Comparison of ENCODE assay signal across 7 mouse cellular contexts in genomic region chr2:92055831-92056236, GRCm38 (mm10). TPM values are rescaled to one million over a fixed set of nuclear protein-coding genes. Genes with fewer than 3 reads are reported as not detected.
DNase-seq lines count a peak whose midpoint lies in the region; ATAC-seq and TF ChIP-seq lines count a peak whose summit lies in the region.

No protein-coding gene starts in this region.

- TF ChIP-seq CTCF in cortical plate, adult 2 months (IDR thresholded peaks at IDR 0.05; ENCODE audit: extremely low read depth, insufficient read depth, low read length) = peak; percentile 51

- H3K27me3 ChIP-seq in limb, embryonic 12.5 days = peaks cover 36% of the 10 kb centered on the region
- peaks cover 37% of the 10 kb centered on the region for H3K27me3 ChIP-seq in midbrain, embryonic 11.5 days (ENCODE audit: control insufficient read depth, insufficient read depth, low read length)

- peak overlapping the region; percentile 20; the same call in 1 of the 2 replicates for H3K4me3 ChIP-seq in cortical plate, adult 2 months (ENCODE audit: insufficient read depth, low read length)
- peak overlapping the region; percentile 38 for H3K4me3 ChIP-seq in limb, embryonic 12.5 days (replicated peaks)
- peak overlapping the region; percentile 21 for H3K4me3 ChIP-seq in midbrain, embryonic 11.5 days (ENCODE audit: low read depth, low read length)

- TF ChIP-seq POLR2A in cortical plate, adult 2 months (IDR thresholded peaks at IDR 0.05; ENCODE audit: extremely low read depth, insufficient read depth, low read length) = no peak

- H3K27ac ChIP-seq in cortical plate, adult 2 months (ENCODE audit: insufficient read depth, low read length) = no peak overlapping the region
- peak overlapping the region; percentile 95 for H3K27ac ChIP-seq in limb, embryonic 12.5 days
- no peak overlapping the region for H3K27ac ChIP-seq in midbrain, embryonic 11.5 days (ENCODE audit: low read depth, low read length)

- DNase-seq in adrenal gland, postnatal 10 days = peak; percentile 76
- peak; percentile 43 to 70 for DNase-seq in gastrocnemius, postnatal 4 days (ENCODE audit: low spot score in 2 of 2)
- DNase-seq in kidney, adult 11 months = peak; percentile 46
- peak; percentile 95 for DNase-seq in midbrain, embryonic 11.5 days (ENCODE audit: low spot score, missing footprints)
- peak; percentile 77 for DNase-seq in right cerebral cortex, postnatal 4 days

- H3K36me3 ChIP-seq in limb, embryonic 12.5 days = no peaks in the 10 kb centered on the region
- no peaks in the 10 kb centered on the region for H3K36me3 ChIP-seq in midbrain, embryonic 11.5 days (ENCODE audit: control insufficient read depth, insufficient read depth, low read length)

- ATAC-seq in limb, embryonic 12.5 days (ENCODE audit: insufficient number of reproducible peaks, insufficient read depth, low FRiP score, low TSS enrichment, low read depth) = peak; percentile 44
- ATAC-seq in midbrain, embryonic 11.5 days (ENCODE audit: low FRiP score) = peak; percentile 47

- 2% methylated on average over 14 of the region's 14 CpGs for WGBS in limb, embryonic 12.5 days
- 2% methylated on average over 14 of the region's 14 CpGs for WGBS in midbrain, embryonic 11.5 days

- H3K9ac ChIP-seq in limb, embryonic 12.5 days (replicated peaks) = peak overlapping the region; percentile 59
- peak overlapping the region; percentile 57 for H3K9ac ChIP-seq in midbrain, embryonic 11.5 days (ENCODE audit: low read length)

- 0 out of 2 replicates have a peak, but pooled peaks cover 3% of the 10 kb centered on the region for H3K4me1 ChIP-seq in cortical plate, adult 2 months (ENCODE audit: control insufficient read depth, insufficient read depth, low read length)
- H3K4me1 ChIP-seq in limb, embryonic 12.5 days (replicated peaks) = peaks cover 29% of the 10 kb centered on the region
- H3K4me1 ChIP-seq in midbrain, embryonic 11.5 days (ENCODE audit: control insufficient read depth, insufficient read depth, low read length) = peaks cover 14% of the 10 kb centered on the region

- peak overlapping the region; percentile 70 for H3K4me2 ChIP-seq in limb, embryonic 12.5 days
- H3K4me2 ChIP-seq in midbrain, embryonic 11.5 days = peak overlapping the region; percentile 55

- H3K9me3 ChIP-seq in limb, embryonic 12.5 days = no peaks in the 10 kb centered on the region
- no peaks in the 10 kb centered on the region for H3K9me3 ChIP-seq in midbrain, embryonic 11.5 days (ENCODE audit: control insufficient read depth, low read length)

RNA-seq across cellular contexts. Expression of gene Creb3l1, which starts 31.5 kb away (rescaled TPM):
- total RNA-seq in adrenal gland, postnatal 10 days (2021) = 10 to 100 TPM; 11.7 to 16.7 TPM
- 0.74 and 0.98 TPM in 2 replicates for polyA plus RNA-seq in cortical plate, adult 2 months (2012; rRNA removed)
- total RNA-seq in gastrocnemius, postnatal 4 days (2021) = 10 to 100 TPM; 44.8 to 59.4 TPM
- polyA plus RNA-seq in limb, embryonic 12.5 days (2016; fragmentation: Nextera tagmentation; extraction: Ambion mirVana) = 1.3 and 2.6 TPM in 2 replicates
- 2.0 and 2.1 TPM in 2 replicates for polyA plus RNA-seq in midbrain, embryonic 11.5 days (2014; fragmentation: Nextera tagmentation; extraction: Ambion mirVana)

RNA-seq across cellular contexts. Expression of gene Phf21a, which starts 37.1 kb away (rescaled TPM):
- total RNA-seq in adrenal gland, postnatal 10 days (2021) = 10 to 100 TPM; 54.6 to 82.5 TPM
- polyA plus RNA-seq in cortical plate, adult 2 months (2012; rRNA removed) = 47.1 and 48.4 TPM in 2 replicates
- 10 to 100 TPM; 56.5 to 56.8 TPM for total RNA-seq in gastrocnemius, postnatal 4 days (2021)
- polyA plus RNA-seq in limb, embryonic 12.5 days (2016; fragmentation: Nextera tagmentation; extraction: Ambion mirVana) = 34.2 and 43.6 TPM in 2 replicates
- polyA plus RNA-seq in midbrain, embryonic 11.5 days (2014; fragmentation: Nextera tagmentation; extraction: Ambion mirVana) = 34.4 and 37.5 TPM in 2 replicates
